Mouse (Mus musculus) ES-E14 (cell line): Measurements from ENCODE around the gene Ascl1.

ENCODE experiments used
- CHD2 ChIP-seq: IDR thresholded peaks from 2 replicates; pipeline ENCODE4 v1.6.1; 2014; ENCODE audit warnings: mild to moderate bottlenecking, low read depth, low read length, inconsistent platforms
- HCFC1 ChIP-seq: IDR thresholded peaks from 2 replicates; pipeline ENCODE4 v1.6.1; 2012; ENCODE audit warnings: low read length, inconsistent platforms, borderline replicate concordance; ENCODE audit not compliant: insufficient read depth
- MAFK ChIP-seq: IDR thresholded peaks from 2 replicates; pipeline ENCODE4 v1.6.1; 2014; ENCODE audit warnings: mild to moderate bottlenecking, low read depth, low read length, inconsistent platforms; ENCODE audit not compliant: insufficient read depth
- ZC3H11A ChIP-seq: IDR thresholded peaks from 2 replicates; pipeline ENCODE4 v1.6.1; 2012; ENCODE audit warnings: low read depth, mild to moderate bottlenecking, inconsistent platforms, low read length, borderline replicate concordance
- ZNF384 ChIP-seq: IDR thresholded peaks from 2 replicates; pipeline ENCODE4 v1.6.1; 2012; ENCODE audit warnings: low read depth, low read length, inconsistent platforms

- TF ChIP-seq HCFC1 (no peak), CHD2 (no peak), ZC3H11A (no peak), MAFK (no peak), ZNF384 (no peak)
These were observed 27.1 kb upstream of the Ascl1 start for GRCm38 (mm10) chr10:87520401-87521116.
